Mouse (Mus musculus) activated CD4-positive, CD25-positive, alpha-beta regulatory T cell, adult 4 months (primary cell): Measurements from ENCODE around the gene Angptl3. TPM values are rescaled to one million over a fixed set of nuclear protein-coding genes. Genes with fewer than 3 reads are reported as not detected.

Experiments used
- polyA plus RNA-seq, 2 experiments: library from polyadenylated mRNA; unstranded; fragments of 100-300 nt; shearing (Covaris generic); gene quantifications; one replicate each; pipeline ENCODE4 v1.2.1; 2017

The Angptl3 gene
- polyA plus RNA-seq, 2 experiments from 2014 or later, result not detected

Other genes starting within 250 kb of the Angptl3 start
- not detected for gene Kank4, start 213.4 kb upstream of the Angptl3 start, polyA plus RNA-seq
- not detected for gene I0C0044D17Rik, start 207.1 kb upstream of the Angptl3 start, polyA plus RNA-seq
- gene Usp1, start 107.1 kb upstream of the Angptl3 start, polyA plus RNA-seq, result 10 to 100 TPM; 20.7 to 21.5 TPM
- gene Dock7, start 90.0 kb downstream of the Angptl3 start, polyA plus RNA-seq, result 1 to 10 TPM in 1 of 2 experiments, not detected in 1; 1.2 TPM
- gene Atg4c, start 163.0 kb downstream of the Angptl3 start, polyA plus RNA-seq, result 1 to 10 TPM in 1 of 2 experiments, under 1 TPM in 1; 0.50 to 1.1 TPM